ENCODE assay signal across 14 mouse cellular contexts in genomic region chr12:57536909-57537670, GRCm38 (mm10). TPM values are rescaled to one million over a fixed set of nuclear protein-coding genes. Genes with fewer than 3 reads are reported as not detected.
DNase-seq lines count a peak whose midpoint lies in the region; ATAC-seq lines count a peak whose summit lies in the region.
"Had no signal": no experiment of that assay in that cellular context is flagged by ENCODE, and none has a peak within 500 bp of the region (broad histone marks: within the 10 kb centered on the region; RNA-seq: fewer than 3 reads in every experiment).

No protein-coding gene starts in this region.

- no peak overlapping the region for H3K4me3 ChIP-seq in lung, embryonic 15.5 days
- peak overlapping the region; percentile 31 for H3K4me3 ChIP-seq in intestine, embryonic 16.5 days (ENCODE audit: low read length)
- H3K4me3 ChIP-seq: embryonic facial prominence, embryonic 15.5 days; gastrocnemius, adult 2 months had no signal

- H3K27ac ChIP-seq in lung, embryonic 15.5 days: peak overlapping the region; percentile 95
- peak overlapping the region; percentile 92 for H3K27ac ChIP-seq in intestine, embryonic 16.5 days (ENCODE audit: low read length)
- H3K27ac ChIP-seq: embryonic facial prominence, embryonic 15.5 days; gastrocnemius, adult 2 months had no signal

- H3K9ac ChIP-seq in lung, embryonic 15.5 days: peak overlapping the region; percentile 20; the same call in 1 of the 2 replicates
- H3K9ac ChIP-seq in intestine, embryonic 16.5 days (ENCODE audit: low read depth, low read length): peak overlapping the region; percentile 67
- H3K9ac ChIP-seq: embryonic facial prominence, embryonic 15.5 days had no signal

- peaks cover 5% of the 10 kb centered on the region; the same call in 1 of the 2 replicates for H3K4me1 ChIP-seq in lung, embryonic 15.5 days
- H3K4me1 ChIP-seq in intestine, embryonic 16.5 days (ENCODE audit: control insufficient read depth, insufficient read depth, low read length): 0 out of 2 replicates have a peak, but pooled peaks cover 2% of the 10 kb centered on the region

- no peak for ATAC-seq in lung, embryonic 15.5 days (ENCODE audit: borderline replicate concordance, extremely low read depth, low FRiP score, low TSS enrichment)
- ATAC-seq in intestine, embryonic 16.5 days: peak; percentile 39; the same call in 1 of the 2 replicates
- ATAC-seq: forebrain, embryonic 16.5 days had no signal

- 2% methylated on average over 11 of the region's 11 CpGs for WGBS in lung, embryonic 15.5 days
- WGBS in intestine, embryonic 16.5 days: 3% methylated on average over 11 of the region's 11 CpGs

- peak overlapping the region; percentile 44 for H3K4me2 ChIP-seq in lung, embryonic 15.5 days
- H3K4me2 ChIP-seq in intestine, embryonic 16.5 days (ENCODE audit: low read depth, low read length): peak overlapping the region; percentile 60
- H3K4me2 ChIP-seq: embryonic facial prominence, embryonic 15.5 days had no signal

- H3K27me3 ChIP-seq in lung, embryonic 15.5 days: peaks cover 79% of the 10 kb centered on the region
- peaks cover 35% of the 10 kb centered on the region for H3K27me3 ChIP-seq in intestine, embryonic 16.5 days (replicated peaks; ENCODE audit: control insufficient read depth, insufficient read depth, low read length)

- H3K9me3 ChIP-seq in lung, embryonic 15.5 days: no peaks in the 10 kb centered on the region
- no peaks in the 10 kb centered on the region for H3K9me3 ChIP-seq in intestine, embryonic 16.5 days (ENCODE audit: control insufficient read depth, low read length)
- H3K9me3 ChIP-seq: embryonic facial prominence, embryonic 15.5 days had no signal

- peak; percentile 58 for DNase-seq in embryo, embryonic 11 days
- no peak for DNase-seq in embryo, embryonic 9.5 days (ENCODE audit: extremely low spot score)
- no peak for DNase-seq in lung, postnatal 4 days
- DNase-seq in retina, embryonic 14.5 days (ENCODE audit: low spot score): peak; percentile 43
- DNase-seq in adipocyte (ENCODE audit: low spot score): no peak
- no peak for DNase-seq in spleen, postnatal 4 days (ENCODE audit: low spot score in 2 of 2)
- DNase-seq: adrenal gland, adult 8-10 months; gastrocnemius, adult 2 months; kidney, postnatal 10 days; left cerebral cortex, postnatal 4 days had no signal

- no peaks in the 10 kb centered on the region for H3K36me3 ChIP-seq in lung, embryonic 15.5 days
- H3K36me3 ChIP-seq in intestine, embryonic 16.5 days (ENCODE audit: control insufficient read depth, insufficient read depth, low read length): no peaks in the 10 kb centered on the region
- H3K36me3 ChIP-seq: embryonic facial prominence, embryonic 15.5 days had no signal

RNA-seq across cellular contexts. Expression of gene Foxa1, which starts 9.6 kb away (rescaled TPM):
- 14.8 and 18.0 TPM in 2 replicates for polyA plus RNA-seq in lung, embryonic 15.5 days (2015; fragmentation: Nextera tagmentation; extraction: Ambion mirVana)
- polyA plus RNA-seq in intestine, embryonic 16.5 days (2015; fragmentation: Nextera tagmentation; extraction: Ambion mirVana): 2.9 and 3.3 TPM in 2 replicates

RNA-seq across cellular contexts. Expression of gene Ttc6, which starts 26.8 kb away (rescaled TPM):
- polyA plus RNA-seq in lung, embryonic 15.5 days (2015; fragmentation: Nextera tagmentation; extraction: Ambion mirVana): 5.9 and 7.4 TPM in 2 replicates
- polyA plus RNA-seq in intestine, embryonic 16.5 days (2015; fragmentation: Nextera tagmentation; extraction: Ambion mirVana): 0.50 and 0.81 TPM in 2 replicates

Comparison
In these comparisons a context has a peak if more than half of its experiments do, and no peak if none do; other contexts are left out.
1. DNase-seq: peak in embryo, embryonic 11 days (single experiment) and retina, embryonic 14.5 days (single experiment); none in embryo, embryonic 9.5 days (single experiment), lung, postnatal 4 days (0 of 2), adipocyte (single experiment) and spleen, postnatal 4 days (0 of 2).